Mouse (Mus musculus) C2C12 (cell line): ENCODE data around the gene Hipk3. TPM values are rescaled to one million over a fixed set of nuclear protein-coding genes. Genes with fewer than 3 reads are reported as not detected.

Source experiments
- H3K27me3 ChIP-seq: one replicate; pipeline ENCODE4 v1.6.1; 2011; ENCODE audit not compliant: control insufficient read depth, insufficient read depth, insufficient read length
- H3K36me3 ChIP-seq: one replicate; pipeline ENCODE4 v1.6.1; 2011; ENCODE audit not compliant: control insufficient read depth, insufficient read depth
- H3K4me3 ChIP-seq: one replicate; pipeline ENCODE4 v1.5.1; 2011; ENCODE audit warnings: mild to moderate bottlenecking, control low read depth; ENCODE audit not compliant: poor library complexity, insufficient read depth, severe bottlenecking
- H3K79me2 ChIP-seq: one replicate; pipeline ENCODE4 v1.6.1; 2011; ENCODE audit not compliant: control insufficient read depth, insufficient read depth
- H3K79me3 ChIP-seq: one replicate; pipeline ENCODE4 v1.6.1; 2011; ENCODE audit warnings: low read depth, control low read depth
- H3ac ChIP-seq: one replicate; pipeline ENCODE3; 2011; ENCODE audit warnings: low read depth; ENCODE audit not compliant: control insufficient read depth, insufficient read length
- CEBPB ChIP-seq: IDR thresholded peaks from one replicate; pipeline ENCODE4 v1.6.1; 2011; ENCODE audit warnings: low read depth, mild to moderate bottlenecking, control low read depth, moderate library complexity
- CTCF ChIP-seq: IDR thresholded peaks from one replicate; pipeline ENCODE4 v1.5.1; 2011; ENCODE audit not compliant: control insufficient read depth, insufficient read depth, insufficient read length
- FOSL1 ChIP-seq: IDR thresholded peaks from one replicate; pipeline ENCODE4 v1.8.0; 2011; ENCODE audit warnings: mild to moderate bottlenecking, low read length; ENCODE audit not compliant: poor library complexity, insufficient read depth, severe bottlenecking
- MAX ChIP-seq: IDR thresholded peaks from one replicate; pipeline ENCODE4 v1.6.1; 2011; ENCODE audit warnings: mild to moderate bottlenecking, control low read depth
- MYOD1 ChIP-seq: IDR thresholded peaks from one replicate; pipeline ENCODE4 v1.6.1; 2011; ENCODE audit warnings: low read depth; ENCODE audit not compliant: control insufficient read depth, insufficient read length
- MYOG ChIP-seq: IDR thresholded peaks from one replicate; pipeline ENCODE4 v1.6.1; 2011; ENCODE audit not compliant: control insufficient read depth, insufficient read length; ENCODE audit errors: extremely low read depth
- USF1 ChIP-seq: IDR thresholded peaks from one replicate; pipeline ENCODE4 v1.6.1; 2011; ENCODE audit warnings: low read depth, mild to moderate bottlenecking, control low read depth, moderate library complexity
- long read RNA-seq, 2 experiments: library from polyadenylated mRNA; unstranded; transcript quantifications; one replicate each; pipeline ENCODE4 v2.0.0; 2019 to 2020
- polyA plus RNA-seq: library from polyadenylated mRNA; unstranded; fragments of >200 nt; fragmentation: generic; extraction: Trizol; gene quantifications from one replicate; pipeline ENCODE4 v1.2.1, GENCODE M21; 2012; ENCODE audit warnings: missing spikeins

Gene Hipk3
- polyA plus RNA-seq = 8.8 TPM
- long read RNA-seq, experiment 1, partial matches to known transcripts = 0 of 1 reads
- long read RNA-seq, experiment 1, other reads (novel, unspliced or antisense) = 1 of 1 reads
- long read RNA-seq, experiment 2, full-length matches to known transcripts = 9 of 24 reads
- long read RNA-seq, experiment 2, partial matches to known transcripts = 8 of 24 reads
- long read RNA-seq, experiment 2, other reads (novel, unspliced or antisense) = 7 of 24 reads

DNA sequence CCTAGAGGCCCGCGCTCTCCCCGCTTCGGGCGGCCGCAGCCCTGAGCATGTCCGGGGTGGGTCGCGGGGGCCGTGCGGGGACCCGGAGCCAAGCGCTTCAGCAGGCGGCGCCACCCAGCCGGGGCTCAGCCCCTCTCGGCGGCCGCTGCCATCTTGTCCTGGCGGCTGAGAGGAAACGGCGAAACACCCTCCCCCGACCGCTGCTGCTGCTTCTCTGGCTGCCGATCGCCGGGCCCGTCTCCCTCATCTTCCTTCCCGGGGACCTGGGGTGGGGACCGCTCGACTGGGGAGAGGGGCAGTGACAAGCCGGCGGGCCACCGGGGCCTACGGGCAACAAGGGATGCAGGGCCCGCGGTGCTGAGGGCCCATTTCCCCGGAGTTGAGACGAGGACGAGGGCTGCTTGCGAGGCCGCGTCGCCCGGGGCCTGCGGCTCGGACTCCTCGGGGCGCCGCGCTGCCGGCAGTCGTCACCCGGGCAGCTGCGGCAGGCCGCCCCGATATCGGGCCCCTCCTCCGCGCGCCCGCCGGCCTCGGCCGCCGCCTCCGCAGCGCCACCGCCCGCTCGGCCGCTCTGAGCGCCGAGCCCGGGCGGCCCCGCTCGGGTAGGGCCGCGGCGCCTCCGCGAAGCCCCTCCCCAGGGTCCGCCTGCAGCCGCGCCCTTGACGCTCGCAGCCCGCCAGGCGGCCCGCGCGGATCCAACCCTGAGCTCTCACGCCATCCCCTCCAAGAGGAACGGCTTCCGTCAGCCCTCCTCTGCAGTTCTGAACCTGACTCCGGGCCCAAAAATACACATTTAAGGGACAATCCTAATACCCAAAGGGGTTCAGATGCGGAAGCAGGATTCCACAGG is at the start of gene Hipk3:
Gene Hipk3 (minus strand): TSS at position 496 of the 850 bp plus-strand sequence.
- Histone ChIP-seq H3K36me3 (no peaks in the 10 kb centered on the region), H3K79me3 (peaks cover 40% of the 10 kb centered on the region), H3ac (peak within 1 kb of the TSS; percentile 99), H3K79me2 (peaks cover 50% of the 10 kb centered on the region), H3K4me3 (peak within 1 kb of the TSS; percentile 87), H3K27me3 (no peaks in the 10 kb centered on the region)
- no peak for TF ChIP-seq FOSL1
- TF ChIP-seq USF1 = no peak
- peak; percentile 62 for TF ChIP-seq CTCF

DNA sequence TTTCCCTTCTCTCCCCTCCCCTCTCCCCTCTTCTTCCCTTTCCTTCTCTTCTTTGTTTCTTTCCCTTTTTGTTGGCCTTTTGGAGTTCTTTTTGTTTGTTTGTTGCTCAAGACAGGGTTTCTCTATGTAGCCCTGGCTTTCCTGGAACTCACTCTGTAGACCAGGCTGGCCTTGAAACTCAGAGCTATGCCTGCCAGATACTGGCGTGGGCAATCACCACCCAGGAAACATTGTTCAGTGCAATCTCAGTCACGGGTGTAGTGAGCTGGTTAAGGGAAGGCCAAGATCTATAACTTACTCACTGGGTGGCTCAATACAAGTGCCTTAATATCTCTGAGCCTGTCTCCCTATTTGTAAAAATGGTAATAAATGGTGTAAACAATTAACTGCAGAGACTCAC is 46.0 kb upstream of the Hipk3 start:
- Histone ChIP-seq H3K27me3 (no peaks in the 10 kb centered on the region), H3K36me3 (no peaks in the 10 kb centered on the region), H3ac (no peak overlapping the region), H3K79me2 (no peaks in the 10 kb centered on the region), H3K4me3 (no peak overlapping the region), H3K79me3 (no peaks in the 10 kb centered on the region)
- TF ChIP-seq CTCF (no peak), CEBPB (no peak)

DNA sequence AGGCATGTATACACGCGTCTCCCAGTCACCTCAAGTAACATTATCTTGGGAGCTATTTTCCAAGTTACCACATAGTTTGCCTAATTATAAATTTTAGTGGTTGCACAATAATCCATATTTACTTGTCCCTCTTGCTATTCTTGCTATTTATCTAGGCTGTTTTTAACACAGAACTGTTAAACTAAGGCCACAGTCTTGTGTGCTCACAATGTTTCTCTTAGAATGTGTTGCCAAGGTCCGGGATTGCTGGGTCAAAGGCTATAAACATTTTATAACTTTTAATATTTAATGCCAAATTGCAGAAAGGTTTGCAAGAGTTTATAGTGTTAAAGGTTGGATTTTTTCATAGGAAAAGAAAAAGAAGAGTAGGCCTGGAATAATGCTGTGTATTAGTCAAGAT is 40.5 kb upstream of the Hipk3 start:
- Histone ChIP-seq H3K79me3 (no peaks in the 10 kb centered on the region), H3K27me3 (no peaks in the 10 kb centered on the region), H3K79me2 (no peaks in the 10 kb centered on the region), H3K36me3 (no peaks in the 10 kb centered on the region), H3ac (no peak overlapping the region), H3K4me3 (no peak overlapping the region)
- TF ChIP-seq USF1 (no peak), CTCF (no peak), MYOG (no peak), FOSL1 (no peak), MAX (no peak), CEBPB (no peak), MYOD1 (no peak)

DNA sequence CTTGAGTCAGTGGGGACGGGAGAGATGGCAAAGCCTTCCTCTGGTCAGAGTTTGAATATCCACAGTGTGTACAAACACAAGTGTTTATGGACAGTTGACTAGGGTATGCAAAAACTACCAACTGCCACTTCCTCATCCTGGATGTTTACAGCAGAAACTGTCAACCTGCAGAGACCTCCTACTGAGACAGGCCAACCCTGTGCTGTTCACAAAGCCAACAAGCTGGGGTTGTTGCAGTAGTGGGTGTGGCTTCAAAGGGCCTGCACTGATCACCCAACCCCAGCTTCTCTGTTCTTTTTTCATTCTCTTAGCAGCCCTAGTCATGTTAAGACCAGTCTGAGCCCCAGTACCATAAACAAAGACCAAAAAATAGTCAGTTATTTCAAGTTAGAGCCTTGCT is 38.3 kb upstream of the Hipk3 start:
- TF ChIP-seq MYOD1 (no peak), USF1 (no peak), MAX (no peak), CTCF (no peak), MYOG (no peak), CEBPB (no peak), FOSL1 (no peak)
- H3ac ChIP-seq = no peak overlapping the region
- no peaks in the 10 kb centered on the region for H3K79me3 ChIP-seq
- H3K79me2 ChIP-seq = no peaks in the 10 kb centered on the region
- H3K4me3 ChIP-seq = no peak overlapping the region
- no peaks in the 10 kb centered on the region for H3K36me3 ChIP-seq
- no peaks in the 10 kb centered on the region for H3K27me3 ChIP-seq

DNA sequence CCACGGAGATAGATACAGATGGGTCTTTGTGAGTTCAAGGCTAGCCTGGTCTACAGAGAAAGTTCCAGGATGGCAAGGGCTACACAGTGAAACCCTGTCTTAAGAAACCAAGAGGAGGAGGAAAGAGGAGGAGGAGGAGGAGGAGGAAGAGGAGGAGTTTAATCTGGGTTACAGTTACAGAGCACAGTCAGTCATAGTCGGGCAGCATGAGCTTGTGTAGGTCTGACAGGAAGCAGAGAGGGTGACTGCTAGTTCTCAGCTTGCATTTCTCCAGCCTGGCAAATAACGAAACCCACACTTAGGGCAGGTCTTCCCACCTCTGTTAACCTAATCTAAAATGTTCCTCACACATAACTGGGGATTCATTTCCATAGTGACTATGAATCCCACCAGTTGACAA is 32.3 kb upstream of the Hipk3 start:
- H3K36me3 ChIP-seq = no peaks in the 10 kb centered on the region
- TF ChIP-seq CTCF (no peak), MAX (no peak), FOSL1 (no peak), MYOD1 (no peak), USF1 (no peak), CEBPB (no peak), MYOG (no peak)
- no peak overlapping the region for H3K4me3 ChIP-seq
- no peak overlapping the region for H3ac ChIP-seq
- H3K79me3 ChIP-seq = no peaks in the 10 kb centered on the region
- H3K79me2 ChIP-seq = no peaks in the 10 kb centered on the region
- H3K27me3 ChIP-seq = no peaks in the 10 kb centered on the region

DNA sequence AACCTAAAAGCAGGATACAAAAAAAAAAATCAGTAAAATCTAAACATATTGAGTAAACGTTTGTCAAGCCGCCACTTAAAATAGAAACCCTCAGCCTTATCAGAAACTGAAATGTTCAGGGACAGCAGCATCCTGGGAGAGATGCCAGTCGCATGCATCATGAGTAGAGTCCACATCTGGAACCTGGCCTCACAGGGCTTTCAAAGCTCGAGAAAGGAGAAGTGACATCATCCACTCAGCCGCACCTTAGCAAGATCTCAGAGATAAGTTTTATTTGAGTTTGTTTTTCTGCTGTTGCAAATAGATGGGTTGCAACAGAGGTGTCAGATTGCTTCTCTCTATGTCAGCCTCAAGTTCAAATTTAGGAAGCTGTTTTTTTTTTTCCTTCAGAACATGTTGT is 31.3 kb upstream of the Hipk3 start:
- Histone ChIP-seq H3K79me2 (no peaks in the 10 kb centered on the region), H3K4me3 (no peak overlapping the region), H3K27me3 (no peaks in the 10 kb centered on the region), H3ac (no peak overlapping the region), H3K79me3 (no peaks in the 10 kb centered on the region), H3K36me3 (no peaks in the 10 kb centered on the region)
- TF ChIP-seq CTCF = no peak
- peak; percentile 74 for TF ChIP-seq CEBPB
- TF ChIP-seq FOSL1 = no peak
- no peak for TF ChIP-seq MYOD1
- TF ChIP-seq MYOG = no peak
- TF ChIP-seq MAX = no peak
- TF ChIP-seq USF1 = no peak
